Mouse (Mus musculus) cerebellum, postnatal 4 days (tissue): ENCODE data around the gene Mdfic.

Source experiments
- DNase-seq, 2 experiments: peaks; one replicate each; pipeline ENCODE4 v3.0.0; 2022; ENCODE audit warnings: low spot score in 2 of 2, mixed read lengths in 1 of 2

The Mdfic gene

GRCm38 (mm10) chr6:15742591-15743149 is 22.2 kb downstream of the Mdfic start:
- no peak for DNase-seq

- DNase-seq, result no peak
These were observed 22.9 kb downstream of the Mdfic start for GRCm38 (mm10) chr6:15743291-15743792.

DNA sequence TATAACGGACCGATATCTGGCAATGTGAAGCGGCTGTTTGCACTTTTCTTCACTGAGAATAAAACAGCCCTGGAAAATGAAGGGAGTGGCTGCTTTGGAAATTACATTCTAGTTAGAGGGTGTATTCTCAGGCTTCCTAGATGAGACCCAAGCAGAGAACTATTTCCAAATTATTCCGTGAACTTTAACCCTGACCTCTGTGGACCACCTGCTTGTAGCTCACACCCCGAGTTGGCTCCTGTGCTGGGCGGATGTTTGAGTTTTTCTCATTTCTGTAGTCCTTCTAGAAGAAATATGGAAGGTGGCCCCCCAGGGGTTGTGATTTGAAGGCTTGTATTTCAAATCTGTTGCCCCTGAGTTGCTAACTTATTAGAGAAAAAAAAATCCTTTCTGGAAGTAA is 23.3 kb downstream of the Mdfic start:
- DNase-seq, result no peak

DNA sequence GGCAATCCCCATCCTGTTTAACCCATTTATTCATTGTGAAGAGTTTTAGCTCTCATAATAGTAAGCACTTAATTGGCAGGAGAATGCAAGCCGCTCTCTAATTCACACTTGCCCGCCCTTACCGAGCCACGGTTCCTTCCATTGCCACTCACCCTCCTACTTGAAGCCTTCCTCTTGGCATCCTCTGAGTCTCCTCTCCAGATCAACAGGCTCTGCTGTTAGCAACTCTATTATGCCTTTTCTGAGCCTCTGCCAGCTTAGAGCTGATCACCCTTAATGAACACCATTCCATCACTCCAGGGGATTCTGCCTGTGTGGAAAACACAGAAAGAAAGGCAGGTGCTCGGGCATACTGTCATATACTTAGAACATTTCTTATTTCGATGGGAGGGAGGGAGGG is 24.9 kb downstream of the Mdfic start:
- DNase-seq, result no peak

DNA sequence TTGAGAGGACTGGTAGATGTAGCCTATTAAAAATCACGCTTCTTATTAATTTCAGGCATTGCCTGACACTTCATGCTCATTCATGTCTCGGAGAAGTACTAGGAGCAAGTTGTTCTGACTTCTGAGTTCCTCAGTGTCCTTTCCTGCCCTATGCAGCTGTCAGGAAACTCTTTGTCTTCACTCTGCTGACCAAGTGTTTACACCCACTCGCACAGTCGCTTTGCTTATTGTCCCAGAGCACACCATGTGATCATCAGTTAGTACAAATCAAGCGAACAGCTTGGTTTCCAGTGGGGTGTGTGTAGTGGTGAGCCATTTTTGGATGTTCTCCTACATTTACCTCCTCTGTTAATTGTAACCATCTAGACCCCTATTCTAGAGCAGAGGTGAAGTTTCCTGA is 25.4 kb downstream of the Mdfic start:
- DNase-seq, result no peak

- DNase-seq, result no peak
These were observed 27.1 kb downstream of the Mdfic start for GRCm38 (mm10) chr6:15747396-15748155.

DNA sequence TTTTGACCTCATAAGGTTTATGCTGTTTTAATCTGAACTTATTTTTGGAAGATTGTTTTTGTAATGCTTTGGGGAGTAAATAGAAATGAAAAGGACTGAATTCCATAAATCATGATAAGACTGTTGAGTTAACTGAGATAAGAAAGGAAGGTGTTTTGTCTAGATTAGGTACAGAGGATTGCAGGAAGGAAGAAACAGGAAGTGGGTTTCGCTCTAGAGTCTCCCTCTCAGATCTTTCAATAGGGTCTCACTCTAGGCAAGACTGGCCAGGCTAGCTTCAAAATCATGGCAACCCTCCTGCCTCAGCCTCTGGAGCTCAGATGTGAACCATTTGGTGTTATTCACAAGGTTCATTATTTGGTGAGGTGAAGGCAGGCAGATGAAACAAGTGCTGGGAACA is 27.8 kb downstream of the Mdfic start:
- no peak for DNase-seq

DNA sequence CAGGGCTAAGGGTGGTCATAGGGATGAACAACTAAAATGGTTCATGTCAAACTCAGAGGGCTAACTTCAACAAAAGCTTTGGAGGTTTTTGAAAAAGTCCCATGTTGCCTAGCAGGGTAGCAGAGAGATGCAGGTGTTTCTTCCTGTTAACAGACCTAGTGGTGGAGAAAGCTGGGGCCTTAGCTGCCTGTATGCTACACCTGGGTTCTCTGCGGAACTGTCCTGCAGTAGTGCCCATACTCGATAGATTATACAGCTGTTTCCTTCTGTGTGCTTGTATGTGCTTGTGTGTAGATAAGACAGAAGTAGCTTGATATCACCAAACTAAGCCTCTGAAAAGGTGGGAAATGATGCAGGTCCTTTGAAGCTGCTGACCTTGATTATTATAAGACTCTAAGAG is 28.5 kb downstream of the Mdfic start:
- no peak for DNase-seq

GRCm38 (mm10) chr6:15750101-15750500 is 29.6 kb downstream of the Mdfic start:
- no peak for DNase-seq

DNA sequence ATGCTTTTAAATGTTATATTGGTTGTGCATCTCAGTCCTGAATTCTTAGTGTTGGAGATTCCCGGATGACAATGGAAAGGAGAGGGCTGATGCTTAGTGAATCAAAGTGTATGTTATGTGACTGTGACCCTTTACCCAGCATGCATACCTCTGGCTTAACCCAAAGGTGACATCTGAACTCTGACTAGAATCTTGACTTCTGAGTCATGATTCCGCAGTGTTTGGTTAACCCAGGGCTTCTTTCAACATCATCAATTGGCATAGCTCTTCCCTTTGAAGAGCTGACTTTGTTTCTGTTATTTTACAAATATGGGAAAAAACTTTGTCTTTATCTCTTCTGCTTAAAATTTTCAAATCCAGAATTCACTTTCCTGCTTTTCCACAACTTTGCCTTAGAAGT is 30.9 kb downstream of the Mdfic start:
- DNase-seq, result no peak

DNA sequence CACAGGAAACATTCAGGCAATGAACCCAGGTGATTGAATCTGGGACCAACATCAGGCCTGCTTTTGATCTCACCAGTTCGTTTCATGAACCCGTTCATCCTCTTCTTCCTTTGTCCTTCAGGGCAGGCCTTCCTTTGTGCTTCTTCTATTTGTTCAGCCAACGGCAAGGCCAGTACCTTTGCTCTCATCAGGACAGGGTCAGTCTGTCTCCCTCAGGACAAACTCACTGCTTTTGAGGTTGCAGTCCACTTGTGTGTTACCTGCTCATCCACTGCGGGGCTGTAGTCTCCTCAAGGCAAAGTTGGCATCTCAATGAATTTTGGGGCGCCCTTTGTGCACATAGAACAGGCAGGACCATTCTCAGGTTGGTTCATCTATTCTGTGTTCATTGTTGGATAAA is 31.7 kb downstream of the Mdfic start:
- DNase-seq, result no peak

DNA sequence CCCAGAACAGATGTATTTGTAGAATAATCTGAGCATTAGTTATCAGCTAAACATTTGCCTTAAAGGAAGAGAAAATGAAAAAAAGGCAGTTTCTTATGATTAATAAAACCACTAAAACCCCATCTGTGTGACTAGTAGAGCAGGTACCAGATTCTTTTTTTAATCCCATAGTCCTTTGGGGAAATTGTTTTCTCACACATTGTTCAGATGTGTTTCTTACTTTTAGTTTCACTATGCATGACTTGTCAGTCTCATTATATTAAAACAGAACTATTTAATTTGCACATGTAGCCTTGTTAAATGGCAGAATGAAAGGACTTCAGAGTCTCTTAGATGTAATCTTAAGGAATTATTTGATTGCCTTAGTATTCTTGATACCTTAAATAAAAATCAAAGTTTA is 32.7 kb downstream of the Mdfic start:
- no peak for DNase-seq

- DNase-seq, result no peak
These were observed 37.9 kb downstream of the Mdfic start for GRCm38 (mm10) chr6:15758394-15758793.

GRCm38 (mm10) chr6:15760750-15761149 is 40.3 kb downstream of the Mdfic start:
- no peak for DNase-seq

- no peak for DNase-seq
These were observed 43.6 kb downstream of the Mdfic start for GRCm38 (mm10) chr6:15764039-15764438.

DNA sequence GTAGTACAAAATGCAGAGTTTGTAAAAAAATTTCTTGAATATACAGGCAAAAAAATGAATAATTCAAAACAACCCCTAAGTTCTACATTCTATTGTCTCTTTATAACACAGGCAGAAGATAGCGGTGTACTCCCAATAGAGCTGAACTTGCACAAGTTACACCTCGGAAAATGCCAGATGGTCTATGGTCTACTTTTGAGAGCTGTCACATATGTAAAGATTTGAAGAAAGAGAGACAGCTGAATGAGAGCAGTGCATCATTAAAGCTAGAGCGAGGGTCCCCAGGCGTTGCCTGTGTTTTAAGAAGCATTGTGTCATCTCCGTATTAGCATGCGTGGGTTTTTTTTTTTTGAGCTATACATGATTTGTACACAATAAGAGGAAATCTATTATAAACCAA is 47.0 kb downstream of the Mdfic start:
- DNase-seq, result no peak

DNA sequence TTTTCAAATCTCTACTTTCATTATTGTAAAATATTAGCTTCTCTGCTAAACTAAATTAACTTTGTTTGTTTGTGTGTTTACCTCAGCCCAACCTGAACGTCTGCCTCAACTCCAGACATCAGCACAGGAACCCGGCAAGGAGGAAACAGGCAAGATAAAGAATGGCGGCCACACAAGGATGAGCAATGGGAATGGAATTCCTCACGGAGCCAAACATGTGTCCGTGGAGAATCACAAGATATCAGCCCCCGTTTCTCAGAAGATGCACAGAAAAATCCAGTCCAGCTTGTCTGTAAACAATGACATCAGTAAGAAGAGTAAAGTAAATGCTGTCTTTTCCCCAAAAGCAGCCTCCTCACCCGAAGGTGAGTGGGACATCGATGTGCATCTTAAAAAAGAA is 49.7 kb downstream of the Mdfic start:
- DNase-seq, result no peak

- no peak for DNase-seq
These were observed 56.6 kb downstream of the Mdfic start for GRCm38 (mm10) chr6:15777070-15777469.

DNA sequence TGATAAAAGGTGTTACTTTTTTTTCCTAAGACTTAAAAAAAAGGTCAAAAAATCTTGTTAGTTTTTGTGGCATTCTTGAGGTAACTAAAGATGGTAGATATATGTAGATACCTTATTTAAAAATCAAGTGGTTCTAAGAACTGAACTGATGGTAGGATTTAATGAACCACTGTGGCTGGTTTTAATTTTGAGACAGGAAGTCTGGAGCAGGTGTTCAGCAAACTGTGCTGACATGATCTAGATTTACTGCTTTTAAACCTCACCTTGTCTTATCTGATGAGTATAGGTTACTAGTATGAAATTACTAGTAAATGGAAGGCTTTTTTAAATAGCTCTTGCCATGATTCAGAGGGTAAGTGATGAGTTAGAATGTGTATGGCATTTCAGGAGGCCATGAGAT is 59.7 kb downstream of the Mdfic start:
- DNase-seq, result no peak

GRCm38 (mm10) chr6:15780688-15781087 is 60.2 kb downstream of the Mdfic start:
- DNase-seq, result no peak

DNA sequence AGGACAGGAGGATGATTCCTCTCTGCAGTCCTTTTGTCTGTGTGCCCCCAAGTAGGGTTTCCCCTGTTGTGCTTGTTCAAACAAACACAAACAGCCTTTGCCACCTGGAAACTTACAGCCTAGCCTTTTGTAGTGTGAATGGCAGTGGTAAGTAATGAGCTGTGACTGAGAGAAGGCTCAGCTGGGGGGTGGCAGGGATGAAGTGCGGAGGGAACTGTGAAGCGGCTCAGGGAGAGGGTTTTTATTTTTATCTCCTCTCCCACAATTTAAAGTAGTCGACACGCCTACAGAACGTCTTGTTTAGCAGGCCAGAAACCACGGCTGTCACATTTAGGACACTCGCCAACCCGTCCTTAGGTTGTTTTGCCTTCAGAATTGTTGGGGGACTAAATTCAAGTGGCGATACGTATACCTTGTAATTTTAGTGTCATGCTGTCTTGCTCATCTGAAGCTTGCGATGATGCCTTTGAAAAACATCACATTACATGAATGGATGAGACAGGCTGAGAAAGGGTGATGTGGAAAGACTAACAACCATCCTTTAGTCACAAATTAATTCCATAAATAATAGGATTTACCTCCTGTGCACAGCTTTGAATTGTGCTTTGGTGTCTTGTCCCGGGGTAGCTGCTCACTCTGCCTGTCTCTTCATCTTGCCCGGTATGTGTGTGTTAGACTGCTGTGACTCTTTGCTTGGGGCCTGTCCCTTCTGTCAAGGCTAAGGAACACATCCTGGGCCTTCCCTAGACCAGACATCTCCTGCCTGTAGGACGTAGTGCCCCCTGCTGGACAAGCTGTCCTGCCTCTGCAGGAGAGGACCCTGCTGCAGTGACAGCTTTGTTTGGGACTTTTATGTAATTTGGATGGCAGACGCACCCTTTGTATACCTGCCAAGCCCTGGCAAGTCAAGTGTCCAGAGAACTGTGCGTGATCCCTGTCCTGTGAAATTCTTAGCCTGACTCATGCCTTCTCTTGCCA is 69.4 kb downstream of the Mdfic start:
- DNase-seq, result peak; percentile 27 to 64
